Mouse (Mus musculus): ENCODE results near the gene Tmem181a. TPM values are rescaled to one million over a fixed set of nuclear protein-coding genes. Genes with fewer than 3 reads are reported as not detected.
"Not testable (repeated sequence)": the region's sequence is repeated elsewhere in the genome, so short reads cannot be mapped to it uniquely, and the experiment has no call there.

Tmem181a gene
- polyA plus RNA-seq, 1 experiment from 2014 or later, result 5.3 TPM

GRCm38 (mm10) chr17:6312755-6313154 is 56.1 kb downstream of the Tmem181a start:
- H3K9me3 ChIP-seq (replicated peaks); H3K4me3 ChIP-seq; H3K9ac ChIP-seq; H3K4me1 ChIP-seq; H3K4me2 ChIP-seq; H3K27ac ChIP-seq; ATAC-seq; H3K36me3 ChIP-seq; H3K27me3 ChIP-seq (replicated peaks): not testable (repeated sequence)
- 63% methylated on average over 3 of the region's 3 CpGs for WGBS (ENCODE audit: insufficient replicate concordance)

DNA sequence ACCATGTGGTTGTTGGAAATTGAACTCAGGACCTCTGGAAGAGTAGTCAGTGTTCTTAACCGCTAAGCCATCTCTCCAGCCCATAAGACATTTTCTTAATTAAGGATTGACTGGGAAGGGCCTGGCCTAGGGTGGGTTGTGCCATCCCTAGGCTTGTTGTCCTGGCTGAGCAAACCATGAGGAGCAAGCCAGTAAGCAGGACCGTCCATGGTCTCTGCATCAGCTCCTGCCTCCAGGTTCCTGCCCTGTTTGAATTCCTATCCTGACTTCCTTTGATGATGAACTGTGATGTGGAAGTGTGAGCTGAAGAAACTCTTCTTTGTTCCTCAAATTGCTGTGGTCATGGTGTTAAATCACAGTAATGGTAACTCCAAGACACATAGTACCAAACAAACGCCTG is 57.8 kb downstream of the Tmem181a start:
- WGBS (ENCODE audit: insufficient replicate concordance), result 82% methylated on average over 2 of the region's 3 CpGs
- not testable (repeated sequence) for H3K36me3 ChIP-seq; H3K27me3 ChIP-seq (replicated peaks); H3K4me1 ChIP-seq; H3K9ac ChIP-seq; H3K27ac ChIP-seq; H3K4me3 ChIP-seq; H3K9me3 ChIP-seq (replicated peaks); H3K4me2 ChIP-seq; ATAC-seq

GRCm38 (mm10) chr17:6315706-6316105 is 59.0 kb downstream of the Tmem181a start:
- H3K4me2 ChIP-seq; H3K27ac ChIP-seq; ATAC-seq; H3K9ac ChIP-seq; H3K36me3 ChIP-seq; H3K4me3 ChIP-seq; H3K27me3 ChIP-seq (replicated peaks); H3K9me3 ChIP-seq (replicated peaks); H3K4me1 ChIP-seq: not testable (repeated sequence)
- 42% methylated on average over 3 of the region's 4 CpGs for WGBS (ENCODE audit: insufficient replicate concordance)

DNA sequence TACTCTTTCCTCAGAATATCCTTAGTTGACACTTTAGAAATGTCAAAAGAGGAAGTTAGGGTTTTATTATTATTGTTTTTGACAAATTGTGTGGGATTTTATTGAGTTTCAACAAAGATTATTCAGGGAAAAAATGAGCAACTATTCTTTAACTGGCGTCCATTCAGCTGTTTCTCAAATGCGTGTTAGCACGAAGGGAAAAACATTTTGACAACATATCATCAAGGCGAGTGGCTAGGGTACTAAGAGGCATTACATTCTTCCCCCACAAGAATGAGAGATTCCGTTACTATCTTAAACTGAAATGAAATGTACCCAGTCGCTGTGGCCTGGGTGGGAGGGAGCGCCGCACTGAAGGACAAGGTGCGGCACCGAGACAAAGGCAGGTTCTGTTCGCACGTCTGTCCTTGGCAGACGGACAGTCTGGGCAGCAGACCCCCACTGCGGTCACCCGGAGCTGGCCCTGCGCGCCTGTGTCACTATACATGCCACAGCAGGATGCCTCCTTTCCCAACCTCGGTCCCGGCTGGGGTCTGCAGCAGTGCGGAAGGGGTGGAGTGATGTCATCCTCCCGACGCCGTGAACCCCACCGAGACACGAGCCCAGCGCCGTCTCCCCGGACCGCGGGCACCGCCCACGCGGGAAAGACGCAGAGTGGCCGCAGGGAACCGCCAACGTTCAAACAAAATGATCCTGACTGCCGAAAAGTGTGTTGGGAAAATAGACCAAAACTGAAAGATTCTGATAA is 59.9 kb downstream of the Tmem181a start:
- H3K4me1 ChIP-seq; H3K36me3 ChIP-seq; H3K9me3 ChIP-seq (replicated peaks); H3K27ac ChIP-seq; H3K27me3 ChIP-seq (replicated peaks): not testable (repeated sequence)
- Histone ChIP-seq H3K9ac (peak overlapping the region; percentile 65), H3K4me2 (peak overlapping the region; percentile 78), H3K4me3 (peak overlapping the region; percentile 61)
- 3% methylated on average over 38 of the region's 38 CpGs for whole genome bisulfite sequencing (ENCODE audit: insufficient replicate concordance)
- peak; percentile 59 for ATAC-seq

DNA sequence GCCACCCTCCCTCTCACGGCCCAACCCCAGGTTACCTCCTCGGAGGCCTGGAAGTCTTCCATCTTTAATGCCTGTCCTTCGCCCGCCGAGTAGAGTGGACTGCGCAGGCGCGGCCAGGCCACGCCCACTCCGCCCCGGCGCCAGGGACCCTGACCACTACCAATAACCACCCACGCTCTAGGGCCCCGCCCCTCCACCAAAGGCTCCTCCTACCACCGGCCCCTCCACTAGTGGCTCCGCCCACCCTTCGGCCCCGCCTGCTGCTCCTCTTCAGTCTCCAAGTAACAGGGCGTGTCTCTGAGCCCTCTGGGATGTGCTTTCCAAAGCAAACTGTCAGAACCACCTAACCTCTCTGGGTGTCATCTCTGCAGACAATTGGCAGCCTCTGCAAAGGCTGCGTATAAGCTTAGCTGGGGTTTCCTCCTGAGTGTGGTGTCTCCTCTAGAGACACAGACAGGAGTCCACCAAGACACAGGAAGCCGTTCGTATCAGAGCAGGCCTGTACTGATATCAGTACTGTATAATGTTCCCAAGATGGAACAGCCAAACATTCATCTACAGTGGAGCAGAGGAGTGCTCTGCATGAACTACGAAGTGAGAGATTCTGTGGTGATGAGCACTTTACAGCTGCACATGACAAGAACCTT is 60.8 kb downstream of the Tmem181a start, which contains the start of gene Dynlt1a:
Dynlt1a (minus strand) TSS at position 162 of the 647 bp plus-strand sequence.
- H3K4me1 ChIP-seq; H3K27me3 ChIP-seq (replicated peaks); H3K27ac ChIP-seq; H3K36me3 ChIP-seq; H3K9me3 ChIP-seq (replicated peaks): not testable (repeated sequence)
- WGBS (ENCODE audit: insufficient replicate concordance), result 7% methylated on average over 22 of the region's 23 CpGs
- ATAC-seq, result peak; percentile 95
- H3K4me3 ChIP-seq, result peak within 1 kb of the TSS; percentile 61
- H3K4me2 ChIP-seq, result peak within 1 kb of the TSS; percentile 78
- peak within 1 kb of the TSS; percentile 65 for H3K9ac ChIP-seq

DNA sequence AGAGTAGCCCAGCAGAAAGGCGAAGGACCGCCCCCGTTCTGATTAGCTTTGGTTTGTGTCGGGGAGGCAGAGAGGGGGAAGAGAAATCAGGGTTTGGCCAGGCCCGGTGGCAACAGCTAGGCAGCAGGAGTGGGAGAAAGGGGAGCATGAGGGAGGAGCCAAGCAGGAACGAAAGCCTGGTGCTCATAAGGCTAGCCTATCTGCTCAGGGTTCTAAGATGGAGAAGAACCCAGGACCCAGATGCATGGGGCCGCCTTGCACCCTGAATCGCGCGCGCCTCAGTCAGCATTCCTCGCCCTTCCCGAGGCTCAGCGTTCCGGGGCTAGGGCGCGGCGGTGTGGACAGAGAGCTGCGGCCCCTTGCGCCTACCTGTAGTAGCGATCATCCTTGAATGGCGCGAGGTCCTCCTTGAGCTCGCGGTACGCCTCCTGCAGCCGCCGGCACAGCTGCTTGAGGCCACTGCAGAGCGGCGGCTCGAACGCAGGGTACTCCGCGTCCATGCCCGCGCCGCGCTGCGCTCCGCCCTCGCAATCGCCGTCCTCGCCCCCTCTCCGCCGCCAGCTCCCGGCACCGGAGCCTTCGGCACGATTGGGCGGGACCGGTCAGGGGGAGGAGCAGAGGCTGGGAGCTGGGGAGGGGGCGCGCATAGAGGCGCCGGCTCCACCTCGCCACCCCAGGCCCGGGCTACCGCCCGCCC is 64.6 kb downstream of the Tmem181a start:
- H3K4me1 ChIP-seq; ATAC-seq; H3K27ac ChIP-seq; H3K9ac ChIP-seq; H3K36me3 ChIP-seq; H3K27me3 ChIP-seq (replicated peaks); H3K4me3 ChIP-seq; H3K4me2 ChIP-seq; H3K9me3 ChIP-seq (replicated peaks): not testable (repeated sequence)
- 2% methylated on average over 14 of the region's 60 CpGs for WGBS (ENCODE audit: insufficient replicate concordance)

DNA sequence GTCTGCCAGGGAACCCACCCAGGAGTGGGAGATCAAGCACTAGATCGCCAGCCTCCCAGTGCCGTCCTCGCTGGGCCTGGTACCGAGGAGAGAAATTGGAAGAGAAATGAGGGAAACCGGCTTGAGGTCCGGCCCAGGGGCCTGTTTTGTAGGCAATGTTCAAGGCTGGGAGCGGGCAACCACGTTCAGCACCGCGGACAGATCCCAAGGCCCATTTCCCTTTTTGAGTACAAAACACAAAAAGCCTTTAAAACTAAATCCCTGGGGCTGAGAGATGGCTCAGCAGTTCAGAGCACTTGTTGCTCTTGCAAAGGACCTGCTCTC is 65.1 kb downstream of the Tmem181a start:
- H3K36me3 ChIP-seq; H3K27me3 ChIP-seq (replicated peaks); H3K4me2 ChIP-seq; H3K27ac ChIP-seq; H3K4me1 ChIP-seq; H3K9ac ChIP-seq; H3K4me3 ChIP-seq; H3K9me3 ChIP-seq (replicated peaks); ATAC-seq: not testable (repeated sequence)
- no CpG with 5 or more reads among the region's 10 CpGs for WGBS (ENCODE audit: insufficient replicate concordance)

DNA sequence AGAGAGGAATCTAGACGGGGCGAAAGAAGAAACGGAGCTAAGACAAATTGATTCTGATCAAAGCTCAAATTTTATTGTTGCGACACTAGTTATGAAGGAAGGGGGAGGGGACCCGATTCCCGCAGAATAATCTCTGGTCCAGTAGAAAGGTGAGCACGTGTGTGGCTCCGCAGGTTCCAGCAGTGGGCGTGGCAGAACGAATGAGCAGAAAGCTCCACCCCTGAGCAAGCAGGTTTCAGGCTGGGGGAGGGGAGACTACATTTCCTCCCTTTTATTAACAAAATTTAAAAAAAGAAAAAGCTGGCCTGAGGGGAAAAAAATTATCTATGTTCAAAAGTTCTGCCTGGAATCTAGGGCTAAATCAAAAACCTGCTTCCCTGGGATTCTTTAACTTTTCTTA is 68.4 kb downstream of the Tmem181a start:
- H3K27ac ChIP-seq; ATAC-seq; H3K9me3 ChIP-seq (replicated peaks); H3K4me2 ChIP-seq; H3K4me1 ChIP-seq; H3K27me3 ChIP-seq (replicated peaks); H3K4me3 ChIP-seq; H3K9ac ChIP-seq; H3K36me3 ChIP-seq: not testable (repeated sequence)
- 63% methylated on average over 10 of the region's 10 CpGs for WGBS (ENCODE audit: insufficient replicate concordance)

GRCm38 (mm10) chr17:6325543-6325942 is 68.9 kb downstream of the Tmem181a start:
- H3K36me3 ChIP-seq; H3K4me2 ChIP-seq; H3K27ac ChIP-seq; H3K9ac ChIP-seq; H3K9me3 ChIP-seq (replicated peaks); H3K4me3 ChIP-seq; H3K27me3 ChIP-seq (replicated peaks); H3K4me1 ChIP-seq; ATAC-seq: not testable (repeated sequence)
- WGBS (ENCODE audit: insufficient replicate concordance), result 65% methylated on average over 6 of the region's 6 CpGs

- 72% methylated on average over 7 of the region's 7 CpGs for WGBS (ENCODE audit: insufficient replicate concordance)
- H3K4me1 ChIP-seq; ATAC-seq; H3K4me3 ChIP-seq; H3K27ac ChIP-seq; H3K9me3 ChIP-seq (replicated peaks); H3K27me3 ChIP-seq (replicated peaks); H3K4me2 ChIP-seq; H3K9ac ChIP-seq; H3K36me3 ChIP-seq: not testable (repeated sequence)
Measured at GRCm38 (mm10) chr17:6327554-6327953, 70.9 kb downstream of the Tmem181a start.

DNA sequence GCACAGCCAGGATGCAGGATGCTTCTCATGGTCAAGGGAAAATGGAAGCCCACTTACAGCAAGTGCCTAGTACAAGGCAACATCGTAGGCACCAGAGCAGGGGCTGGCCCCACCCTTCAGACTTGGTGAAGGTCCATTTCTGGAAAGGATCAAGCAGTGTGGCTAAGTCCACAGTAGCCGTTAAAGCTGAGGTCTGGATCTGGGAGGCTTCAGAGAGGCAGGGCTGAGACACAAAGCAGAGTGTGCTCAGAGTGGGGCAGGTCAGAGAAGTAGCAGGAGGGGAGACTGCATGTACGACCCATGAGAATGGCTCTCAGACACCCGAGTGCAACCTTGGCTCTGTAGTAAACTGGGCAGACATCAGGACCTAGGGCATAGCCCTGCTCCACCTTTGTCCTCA is 72.3 kb downstream of the Tmem181a start:
- H3K4me2 ChIP-seq; H3K4me3 ChIP-seq; H3K9me3 ChIP-seq (replicated peaks); ATAC-seq; H3K4me1 ChIP-seq; H3K27ac ChIP-seq; H3K36me3 ChIP-seq; H3K9ac ChIP-seq; H3K27me3 ChIP-seq (replicated peaks): not testable (repeated sequence)
- WGBS (ENCODE audit: insufficient replicate concordance), result 50% methylated on average over 3 of the region's 4 CpGs

DNA sequence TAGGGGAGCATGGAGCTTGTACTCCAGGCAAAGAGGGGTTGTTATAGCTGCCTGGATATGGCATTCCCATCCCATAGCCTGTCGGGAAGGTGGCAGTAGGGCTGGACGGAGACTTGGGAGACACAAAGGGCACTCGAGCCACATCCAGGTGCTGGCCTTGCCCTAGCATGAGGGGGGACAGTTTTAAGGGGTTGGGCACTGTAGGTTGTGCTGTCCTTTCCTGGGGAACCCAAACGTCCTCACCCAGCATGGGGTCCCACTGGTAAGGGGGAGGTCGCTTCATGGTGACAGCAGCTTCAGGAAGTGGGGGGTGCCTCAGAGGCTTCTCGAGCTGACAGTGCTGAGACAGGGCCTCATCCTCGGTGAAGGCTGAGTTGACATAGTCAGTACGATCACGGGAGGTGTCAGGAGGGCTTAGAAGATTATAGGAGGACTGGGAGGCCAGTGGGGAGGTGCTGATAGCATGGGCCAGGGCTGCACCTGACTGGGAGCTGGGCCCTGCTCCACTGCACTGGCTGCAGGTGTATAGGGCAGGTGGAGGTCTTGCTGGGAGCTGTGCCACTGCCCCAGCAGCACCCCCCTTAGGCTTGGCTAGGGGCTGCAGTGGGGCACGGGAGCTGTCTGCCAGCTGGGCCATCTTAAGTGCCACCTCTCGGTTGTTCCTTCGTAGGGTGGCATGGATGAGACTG is 86.1 kb downstream of the Tmem181a start:
- not testable (repeated sequence) for H3K9me3 ChIP-seq (replicated peaks)
- peak; percentile 47; the same call in 1 of the 2 replicates for ATAC-seq

More for the DNA sequence above, 86.1 kb downstream of the Tmem181a start:
- H3K4me2 ChIP-seq; H3K4me3 ChIP-seq; H3K27me3 ChIP-seq (replicated peaks); H3K9ac ChIP-seq; H3K27ac ChIP-seq; H3K4me1 ChIP-seq; H3K36me3 ChIP-seq: not testable (repeated sequence)
- no CpG with 5 or more reads among the region's 12 CpGs for WGBS (ENCODE audit: insufficient replicate concordance)
